Mouse (Mus musculus) monocyte, adult 59 days (primary cell): Measurements from ENCODE around the gene Sin3b. TPM values are rescaled to one million over a fixed set of nuclear protein-coding genes. Genes with fewer than 3 reads are reported as not detected.

Experiments used
- total RNA-seq, 2 experiments: library from RNA; stranded (reverse); gene quantifications; one replicate each; pipeline ENCODE4 v1.2.4; 2023

The Sin3b gene
- total RNA-seq = 100 to 1,000 TPM; 127 to 142 TPM

DNA sequence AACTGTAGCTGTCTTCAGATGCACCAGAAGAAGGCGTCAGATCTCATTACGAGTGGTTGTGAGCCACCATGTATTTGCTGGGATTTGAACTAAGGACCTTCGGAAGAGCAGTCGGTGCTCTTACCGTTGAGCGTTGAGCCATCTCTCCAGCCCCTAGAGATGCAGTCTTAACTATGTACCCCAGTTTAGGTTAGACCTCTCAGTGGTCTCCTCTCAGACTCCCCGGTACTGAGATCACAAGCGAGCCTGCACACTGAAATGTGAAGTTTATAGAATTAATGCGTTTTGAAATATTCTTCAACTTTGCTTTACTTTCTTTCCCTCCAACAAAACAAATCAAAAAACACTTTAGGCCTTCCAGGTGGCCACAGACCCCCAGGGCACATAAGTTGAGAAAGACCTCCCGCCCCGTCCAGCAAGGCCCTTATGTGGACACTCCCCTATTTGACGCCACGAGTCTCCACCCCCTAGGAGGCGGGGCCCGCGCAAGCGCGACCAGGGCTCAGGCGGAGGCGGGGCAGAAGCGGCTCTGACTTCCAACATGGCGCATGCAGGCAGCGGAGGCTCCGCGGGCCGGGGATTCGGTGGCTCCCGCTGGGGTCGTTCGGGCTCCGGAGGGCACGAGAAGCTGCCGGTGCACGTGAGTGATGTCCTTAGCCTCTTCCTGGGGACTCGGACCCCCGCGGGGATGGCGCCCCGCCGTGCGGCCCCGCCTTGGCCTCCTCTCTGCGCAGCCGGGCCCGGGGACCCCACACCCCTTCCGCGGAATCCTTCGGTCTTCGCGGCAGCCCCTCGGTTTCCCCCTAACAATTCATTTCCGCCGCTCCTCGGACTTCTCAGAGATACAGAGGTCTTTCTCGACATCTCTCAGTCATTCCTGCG, at the start of gene Sin3b:
Gene Sin3b (plus strand): TSS at position 517 of the 882 bp plus-strand sequence.

DNA sequence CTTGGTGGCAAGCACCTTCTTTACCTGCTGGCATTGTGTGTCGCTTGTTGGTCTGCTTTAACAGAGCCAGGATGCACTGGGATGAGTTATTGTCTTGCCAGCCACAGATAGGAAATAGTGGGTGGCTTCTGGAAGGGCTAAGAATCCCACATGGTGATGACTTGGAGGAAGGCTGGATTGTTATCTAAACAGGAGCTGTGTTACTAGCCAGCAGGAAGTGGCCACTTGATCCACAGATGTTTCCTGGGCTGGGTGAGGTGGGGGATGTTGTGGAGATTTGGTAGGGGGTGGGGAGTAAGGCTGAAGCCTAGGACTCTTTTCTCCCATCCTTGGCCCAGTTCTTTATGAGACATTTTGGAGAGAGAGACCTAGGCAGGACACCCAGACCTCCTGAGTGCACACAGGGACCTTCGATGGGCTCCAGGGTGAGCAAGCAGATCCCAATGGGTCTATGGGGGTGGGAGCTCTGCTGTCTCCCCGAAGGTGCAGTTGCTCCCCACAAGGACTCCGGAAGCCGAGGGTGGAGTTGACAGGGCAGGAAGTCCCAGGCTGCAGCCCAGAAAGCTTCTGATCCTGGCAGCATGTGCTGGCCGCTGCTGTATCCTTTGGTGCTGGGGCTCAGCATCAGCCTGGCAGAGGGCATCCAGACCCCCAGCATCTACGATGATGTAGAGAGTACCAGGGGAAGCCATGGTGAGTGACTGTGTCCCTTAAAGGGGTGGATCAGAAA, 38.4 kb downstream of the Sin3b start, which contains the start of gene F2rl3:
Gene F2rl3 (plus strand): TSS at position 559 of the 730 bp plus-strand sequence.

Other genes starting within 250 kb of the Sin3b start
- 10 to 100 TPM; 74.3 to 77.6 TPM for gene Cherp, start 248.1 kb upstream of the Sin3b start, total RNA-seq
- gene Slc35e1, start 230.7 kb upstream of the Sin3b start, total RNA-seq = 10 to 100 TPM; 49.6 to 56.4 TPM
- 10 to 100 TPM; 12.1 to 13.4 TPM for gene Med26, start 175.0 kb upstream of the Sin3b start, total RNA-seq
- 100 to 1,000 TPM; 104 to 112 TPM for gene Smim7, start 152.2 kb upstream of the Sin3b start, total RNA-seq
- gene Tmem38a, start 151.2 kb upstream of the Sin3b start, total RNA-seq = 1 to 10 TPM; 4.4 to 4.5 TPM
- not detected for gene Nwd1, start 76.6 kb upstream of the Sin3b start, total RNA-seq
- gene F2rl3, start 38.6 kb downstream of the Sin3b start, total RNA-seq = under 1 TPM in 1 of 2 experiments, not detected in 1; 0.49 TPM